Mouse (Mus musculus): ENCODE data around the gene Trpm6.

Trpm6 gene

GRCm38 (mm10) chr19:18758916-18759315, 9.1 kb downstream of the Trpm6 start:
- in situ Hi-C loops (cut with MboI, MseI) = no loop called here

DNA sequence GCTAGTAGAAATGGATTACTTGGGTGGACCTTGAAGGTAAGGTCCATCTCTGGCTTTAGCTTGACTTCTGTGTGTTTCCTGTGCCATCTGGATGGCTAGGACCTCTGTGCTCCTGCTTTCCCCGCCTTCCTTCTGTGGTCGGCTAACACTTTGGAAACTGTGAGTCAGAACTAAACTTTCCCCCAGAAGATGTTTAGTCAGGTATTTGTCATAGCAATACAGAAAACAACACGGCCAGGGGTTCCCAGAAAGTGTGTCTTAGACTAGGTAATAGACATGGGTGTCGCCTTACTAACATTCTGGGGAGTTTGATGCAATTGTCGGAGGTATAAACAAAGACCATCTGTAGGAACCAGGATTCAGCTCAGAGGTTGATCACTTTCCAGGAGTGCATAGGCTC, 16.6 kb downstream of the Trpm6 start:
- in situ Hi-C loops (cut with MboI, MseI) = no loop called here

- in situ Hi-C loops (cut with MboI, MseI) = no loop called here
Observed at GRCm38 (mm10) chr19:18771048-18771447, 21.3 kb downstream of the Trpm6 start.

- in situ Hi-C loops (cut with MboI, MseI) = no loop called here
Observed at GRCm38 (mm10) chr19:18771561-18771960, 21.8 kb downstream of the Trpm6 start.

- in situ Hi-C loops (cut with MboI, MseI) = no loop called here
Observed at GRCm38 (mm10) chr19:18772888-18773488, 23.2 kb downstream of the Trpm6 start.

- in situ Hi-C loops (cut with MboI, MseI) = no loop called here
Observed at GRCm38 (mm10) chr19:18774085-18774484, 24.3 kb downstream of the Trpm6 start.

DNA sequence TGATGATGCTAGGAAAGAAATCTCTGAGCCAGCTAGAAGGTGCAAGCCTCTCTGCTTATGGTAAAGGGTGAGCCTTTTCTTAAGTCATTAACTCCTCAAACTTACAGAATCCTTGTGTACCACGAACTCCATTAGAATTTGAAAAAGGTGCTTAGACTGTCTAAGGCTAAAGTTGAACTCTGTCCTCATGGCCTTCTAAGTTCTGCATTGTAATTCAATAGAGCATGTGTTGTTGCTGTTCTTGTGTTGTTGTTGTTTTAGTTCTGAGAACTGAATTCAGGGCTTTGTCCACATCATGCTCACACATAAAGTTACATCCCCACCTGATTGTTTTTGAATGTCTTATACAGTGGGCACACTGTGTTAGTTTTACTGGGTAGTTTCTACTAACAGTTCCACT, 49.9 kb downstream of the Trpm6 start:
- in situ Hi-C loops (cut with MboI, MseI) = loop anchor here in 1 of 2 experiments (25.0 kb wide), 1 partner anchor 637 kb away; no protein-coding TSS in a partner anchor

DNA sequence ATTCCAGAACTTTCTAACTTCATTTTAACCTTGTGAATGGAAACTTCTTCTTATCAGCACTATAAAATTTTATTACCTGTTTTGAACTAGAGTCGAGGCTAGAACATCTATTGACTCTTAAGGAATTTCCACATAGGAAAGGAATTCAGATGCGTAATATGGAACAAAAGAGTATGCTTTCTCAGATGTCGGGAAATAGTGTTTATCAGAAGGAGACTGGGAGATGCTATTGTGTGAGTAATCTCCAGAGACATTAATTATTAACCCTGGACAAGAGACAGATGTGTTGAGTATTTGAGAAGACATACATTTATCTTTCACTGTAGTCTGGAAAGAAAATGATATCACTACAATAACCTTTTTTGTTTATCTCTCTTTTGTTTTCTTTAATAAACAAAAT, 61.5 kb downstream of the Trpm6 start:
- in situ Hi-C loops (cut with MboI, MseI) = no loop called here

DNA sequence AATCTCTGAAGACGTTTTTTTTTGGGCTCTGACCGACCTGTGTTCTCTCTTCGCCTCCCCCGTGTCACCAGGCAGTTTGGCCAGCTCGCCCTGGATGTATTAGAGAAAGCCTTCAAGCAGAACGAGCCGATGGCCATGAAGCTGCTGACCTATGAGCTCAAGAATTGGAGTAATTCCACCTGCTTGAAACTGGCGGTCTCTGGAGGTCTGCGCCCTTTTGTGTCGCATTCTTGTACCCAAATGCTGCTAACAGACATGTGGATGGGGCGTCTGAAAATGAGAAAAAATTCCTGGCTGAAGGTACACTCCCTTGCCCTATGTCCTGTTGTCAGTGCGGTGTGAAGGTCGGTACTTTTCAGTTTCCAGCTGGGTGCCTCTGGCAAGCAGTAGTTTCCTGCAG, 65.4 kb downstream of the Trpm6 start:
- in situ Hi-C loops (cut with MboI, MseI) = no loop called here

GRCm38 (mm10) chr19:18817425-18817824, 67.6 kb downstream of the Trpm6 start:
- in situ Hi-C loops (cut with MboI, MseI) = no loop called here

DNA sequence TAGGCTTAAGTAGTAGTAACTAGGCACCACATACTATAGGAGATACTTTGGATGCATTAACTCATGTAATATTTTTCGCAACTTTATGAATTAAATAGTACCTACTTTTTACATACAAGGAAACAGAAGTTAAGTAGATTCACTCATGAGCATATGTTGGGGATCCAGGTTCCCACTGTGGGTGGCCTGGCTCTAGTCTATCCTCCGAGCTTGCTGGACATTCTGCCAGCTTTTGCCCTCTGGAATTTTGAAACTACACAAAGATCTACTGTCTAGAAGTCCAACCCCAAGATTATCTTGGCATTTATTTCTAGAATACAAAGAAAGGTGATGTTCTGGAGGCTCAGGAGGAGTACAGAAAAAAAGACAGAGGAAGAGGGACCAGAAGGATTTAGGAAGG, 78.8 kb downstream of the Trpm6 start:
- in situ Hi-C loops (cut with MboI, MseI) = no loop called here

DNA sequence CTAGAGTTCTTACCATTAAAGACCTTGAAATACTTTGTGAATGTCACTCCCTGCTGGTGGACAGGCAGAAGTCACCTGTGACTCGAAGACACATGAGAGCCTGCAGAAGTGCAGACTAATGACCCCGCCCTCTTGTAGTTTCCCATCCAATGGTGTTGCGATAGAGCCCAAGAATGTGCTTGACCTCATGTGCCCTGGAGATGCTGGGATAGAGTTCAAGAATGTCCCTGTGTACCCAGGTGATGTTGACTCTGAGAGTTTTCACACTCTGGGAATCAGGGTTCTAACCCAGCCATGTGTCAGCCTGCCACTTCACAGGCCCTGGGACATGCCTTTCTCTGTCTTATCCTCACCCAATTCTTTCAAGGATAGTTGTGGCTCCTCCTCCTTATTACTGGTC, 81.4 kb downstream of the Trpm6 start:
- in situ Hi-C loops (cut with MboI, MseI) = loop anchor here in 1 of 2 experiments (5.0 to 10.0 kb wide), 4 partner anchors 106 to 1894 kb away; partner anchors contain the start of gene Aldh1a7

GRCm38 (mm10) chr19:18834971-18835370, 85.2 kb downstream of the Trpm6 start:
- in situ Hi-C loops (cut with MboI, MseI) = loop anchor here (5.0 to 10.0 kb wide), 6 partner anchors 110 to 1890 kb away; partner anchors contain the start of gene Aldh1a7 (in 1 of the 2)

GRCm38 (mm10) chr19:18841789-18842562, 92.2 kb downstream of the Trpm6 start:
- in situ Hi-C loops (cut with MboI, MseI) = no loop called here

DNA sequence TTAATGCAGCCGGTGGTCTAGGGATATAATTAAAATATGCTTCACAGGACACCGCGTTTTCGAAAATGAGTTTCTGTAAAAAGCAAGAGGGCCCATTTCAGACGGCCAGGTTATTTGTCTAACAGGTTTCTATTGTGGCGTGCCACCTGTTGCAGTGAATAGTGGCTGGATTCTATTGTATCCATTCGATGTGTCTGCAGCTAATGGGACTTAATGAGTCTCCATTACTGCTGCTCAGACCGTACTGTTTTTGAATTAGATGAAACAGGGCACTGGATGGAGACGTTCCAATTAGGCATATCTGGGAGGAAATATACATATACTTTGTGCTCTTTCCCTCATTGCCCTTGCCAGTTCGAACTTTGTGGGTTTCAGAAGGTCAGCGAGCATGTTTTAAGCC, 92.8 kb downstream of the Trpm6 start:
- in situ Hi-C loops (cut with MboI, MseI) = no loop called here

- in situ Hi-C loops (cut with MboI, MseI) = no loop called here
Observed at GRCm38 (mm10) chr19:18846336-18846735, 96.6 kb downstream of the Trpm6 start.

- in situ Hi-C loops (cut with MboI, MseI) = no loop called here
Observed at GRCm38 (mm10) chr19:18868311-18868710, 118.5 kb downstream of the Trpm6 start.

GRCm38 (mm10) chr19:18872792-18873569, 123.2 kb downstream of the Trpm6 start:
- in situ Hi-C loops (cut with MboI, MseI) = loop anchor here (10.0 kb wide), 2 partner anchors 478 to 1442 kb away; no protein-coding TSS in a partner anchor

GRCm38 (mm10) chr19:18873709-18874644, 124.2 kb downstream of the Trpm6 start:
- in situ Hi-C loops (cut with MboI, MseI) = loop anchor here (10.0 kb wide), 2 partner anchors 479 to 1441 kb away; no protein-coding TSS in a partner anchor

DNA sequence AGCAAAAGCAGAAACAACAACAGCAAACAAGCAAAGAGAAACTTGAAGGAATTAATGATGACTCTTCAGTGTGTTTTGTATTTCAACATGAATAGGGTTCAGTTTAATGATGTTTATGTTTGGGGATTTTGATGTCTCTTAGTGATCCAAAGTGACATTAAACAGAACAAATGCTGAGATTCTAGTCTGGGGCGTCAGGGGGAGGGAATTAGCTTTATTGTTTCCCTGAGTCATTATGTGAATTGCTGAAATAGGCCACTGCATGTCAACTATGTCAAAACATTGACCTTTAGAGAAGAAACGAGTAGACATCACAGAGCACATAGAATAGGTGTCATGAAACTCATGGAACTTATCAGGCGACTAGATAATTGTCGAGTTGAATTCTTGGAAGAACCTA, 129.5 kb downstream of the Trpm6 start:
- in situ Hi-C loops (cut with MboI, MseI) = loop anchor here (10.0 kb wide), 2 partner anchors 484 to 1436 kb away; no protein-coding TSS in a partner anchor

DNA sequence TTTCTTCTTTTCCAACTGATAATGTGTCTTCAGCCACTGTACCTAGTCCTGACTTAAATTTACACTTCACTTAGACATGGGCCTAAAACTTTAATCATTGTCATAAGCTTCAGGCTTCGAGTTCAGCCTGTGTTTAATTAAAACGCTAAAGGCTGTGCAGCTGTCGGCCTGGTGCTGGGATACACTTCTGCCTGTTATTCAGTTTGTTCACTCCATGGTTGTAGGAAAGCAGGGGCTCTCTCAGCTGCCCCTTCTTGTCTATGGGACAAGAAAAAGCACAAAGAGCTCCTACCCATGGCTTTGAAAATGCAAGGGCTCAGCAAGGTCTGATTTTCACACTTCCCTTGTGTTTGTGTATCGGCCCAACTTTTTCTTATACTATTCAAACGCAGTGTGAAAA, 131.4 kb downstream of the Trpm6 start:
- in situ Hi-C loops (cut with MboI, MseI) = no loop called here
